ENCODE assay signal across 13 mouse cellular contexts in genomic region chr5:107436587-107437209, GRCm38 (mm10). TPM values are rescaled to one million over a fixed set of nuclear protein-coding genes. Genes with fewer than 3 reads are reported as not detected.
DNase-seq lines count a peak whose midpoint lies in the region; ATAC-seq lines count a peak whose summit lies in the region.
"Had no signal": no experiment of that assay in that cellular context is flagged by ENCODE, and none has a peak within 500 bp of the region (broad histone marks: within the 10 kb centered on the region; RNA-seq: fewer than 3 reads in every experiment).

No protein-coding gene starts in this region.

- peak overlapping the region; percentile 87; the same call in 1 of the 2 replicates for H3K27ac ChIP-seq in heart, embryonic 13.5 days (replicated peaks)
- H3K27ac ChIP-seq in forebrain, embryonic 15.5 days (replicated peaks) = no peak overlapping the region
- H3K27ac ChIP-seq: heart, embryonic 15.5 days had no signal

- H3K27me3 ChIP-seq in heart, embryonic 13.5 days (replicated peaks) = 0 out of 2 replicates have a peak, but pooled peaks cover 13% of the 10 kb centered on the region
- H3K27me3 ChIP-seq in forebrain, embryonic 15.5 days = no peaks in the 10 kb centered on the region

- no peaks in the 10 kb centered on the region for H3K36me3 ChIP-seq in heart, embryonic 13.5 days
- no peaks in the 10 kb centered on the region for H3K36me3 ChIP-seq in forebrain, embryonic 15.5 days
- H3K36me3 ChIP-seq: heart, embryonic 15.5 days; limb, embryonic 15.5 days had no signal

- no peak overlapping the region for H3K9ac ChIP-seq in heart, embryonic 13.5 days
- no peak overlapping the region for H3K9ac ChIP-seq in forebrain, embryonic 15.5 days (replicated peaks)
- H3K9ac ChIP-seq: heart, embryonic 15.5 days; limb, embryonic 15.5 days had no signal

- peaks cover 12% of the 10 kb centered on the region for H3K4me1 ChIP-seq in heart, embryonic 13.5 days
- H3K4me1 ChIP-seq in forebrain, embryonic 15.5 days = peaks cover 7% of the 10 kb centered on the region

- no peak for ATAC-seq in heart, embryonic 13.5 days (ENCODE audit: extremely low read depth, insufficient number of reproducible peaks, low FRiP score, low TSS enrichment)
- ATAC-seq in erythroid progenitor cell, adult 5-6 weeks (replicated peaks; ENCODE audit: low FRiP score, poor library complexity, severe bottlenecking) = peak; percentile 44
- ATAC-seq in forebrain, embryonic 15.5 days (replicated peaks) = no peak

- 65% methylated on average over 6 of the region's 6 CpGs for WGBS in heart, embryonic 13.5 days
- 86% methylated on average over 6 of the region's 6 CpGs for WGBS in forebrain, embryonic 15.5 days

- intact Hi-C loops in heart, postnatal 14 days (cut with DNase I) = no loop called here

- 0 out of 2 replicates have a peak overlapping the region, but pooled peaks have one; percentile 93 for H3K4me3 ChIP-seq in heart, embryonic 13.5 days
- H3K4me3 ChIP-seq in forebrain, embryonic 15.5 days = no peak overlapping the region

- no peaks in the 10 kb centered on the region for H3K9me3 ChIP-seq in heart, embryonic 13.5 days
- H3K9me3 ChIP-seq in forebrain, embryonic 15.5 days = no peaks in the 10 kb centered on the region
- H3K9me3 ChIP-seq: G1E; heart, embryonic 15.5 days; limb, embryonic 15.5 days had no signal

- no peak for DNase-seq in heart, postnatal 14 days
- peak; percentile 20 for DNase-seq in spleen, adult 12 weeks (ENCODE audit: low spot score)
- DNase-seq in spleen, adult 18-20 months = no peak
- DNase-seq in ovary, adult 18-20 months (ENCODE audit: low spot score) = no peak
- DNase-seq in ovary, postnatal 36 days (ENCODE audit: low spot score) = no peak
- DNase-seq: kidney, postnatal 25 days had no signal

- peak overlapping the region; percentile 80; the same call in 1 of the 2 replicates for H3K4me2 ChIP-seq in heart, embryonic 13.5 days
- no peak overlapping the region for H3K4me2 ChIP-seq in forebrain, embryonic 15.5 days (replicated peaks)

RNA-seq across cellular contexts. Expression of gene Btbd8, which starts 1.1 kb away (rescaled TPM):
- polyA plus RNA-seq in heart, embryonic 13.5 days (2015; fragmentation: Nextera tagmentation; extraction: Ambion mirVana) = 2.8 and 3.7 TPM in 2 replicates
- total RNA-seq in heart, postnatal 14 days (2021) = 1 to 10 TPM; 4.4 to 4.5 TPM
- total RNA-seq in erythroid progenitor cell, adult 5-6 weeks (2015; ENCODE audit: low replicate concordance) = 4.7 and 11.3 TPM in 2 replicates
- total RNA-seq in erythroid progenitor cell, adult 5-6 weeks (2017; ENCODE audit: low replicate concordance) = 6.4 and 8.7 TPM in 2 replicates
- 24.4 and 25.1 TPM in 2 replicates for polyA plus RNA-seq in forebrain, embryonic 15.5 days (2015; fragmentation: Nextera tagmentation; extraction: Ambion mirVana)

RNA-seq across cellular contexts. Expression of gene Lpcat2b, which starts 5.3 kb away (rescaled TPM):
- not detected in 2 replicates for polyA plus RNA-seq in heart, embryonic 13.5 days (2015; fragmentation: Nextera tagmentation; extraction: Ambion mirVana)
- not detected for total RNA-seq in heart, postnatal 14 days (2021)
- not detected in 2 replicates for total RNA-seq in erythroid progenitor cell, adult 5-6 weeks (2015; ENCODE audit: low replicate concordance)
- 0.45 TPM in 1 of 2 replicates, not detected in the other for total RNA-seq in erythroid progenitor cell, adult 5-6 weeks (2017; ENCODE audit: low replicate concordance)
- not detected in 2 replicates for polyA plus RNA-seq in forebrain, embryonic 15.5 days (2015; fragmentation: Nextera tagmentation; extraction: Ambion mirVana)
- polyA plus RNA-seq: G1E; heart, embryonic 15.5 days; limb, embryonic 15.5 days; stomach, embryonic 16.5 days had no signal

RNA-seq across cellular contexts. Expression of gene Ephx4, which starts 34.2 kb away (rescaled TPM):
- 0.41 and 0.68 TPM in 2 replicates for polyA plus RNA-seq in heart, embryonic 13.5 days (2015; fragmentation: Nextera tagmentation; extraction: Ambion mirVana)
- total RNA-seq in heart, postnatal 14 days (2021) = under 1 TPM; 0.29 to 0.31 TPM
- not detected in 2 replicates for total RNA-seq in erythroid progenitor cell, adult 5-6 weeks (2015; ENCODE audit: low replicate concordance)
- not detected in 2 replicates for total RNA-seq in erythroid progenitor cell, adult 5-6 weeks (2017; ENCODE audit: low replicate concordance)
- 6.0 and 7.4 TPM in 2 replicates for polyA plus RNA-seq in forebrain, embryonic 15.5 days (2015; fragmentation: Nextera tagmentation; extraction: Ambion mirVana)
- total RNA-seq: G1E had no signal
- polyA plus RNA-seq: G1E had no signal
